Mouse (Mus musculus) gastrocnemius, adult 18-20 months (tissue): ENCODE measurements around the gene Psmd12. TPM values are rescaled to one million over a fixed set of nuclear protein-coding genes. Genes with fewer than 3 reads are reported as not detected.

ENCODE experiments used
- DNase-seq: peaks from one replicate; pipeline ENCODE4 v3.0.0; 2021; ENCODE audit warnings: low spot score
- total RNA-seq, 2 experiments: library from RNA; stranded (reverse); gene quantifications; 2 replicates each; pipeline ENCODE4 v1.2.3; 2021

The Psmd12 gene
- total RNA-seq, 2 experiments from 2014 or later, result 101 to 110 TPM

DNA sequence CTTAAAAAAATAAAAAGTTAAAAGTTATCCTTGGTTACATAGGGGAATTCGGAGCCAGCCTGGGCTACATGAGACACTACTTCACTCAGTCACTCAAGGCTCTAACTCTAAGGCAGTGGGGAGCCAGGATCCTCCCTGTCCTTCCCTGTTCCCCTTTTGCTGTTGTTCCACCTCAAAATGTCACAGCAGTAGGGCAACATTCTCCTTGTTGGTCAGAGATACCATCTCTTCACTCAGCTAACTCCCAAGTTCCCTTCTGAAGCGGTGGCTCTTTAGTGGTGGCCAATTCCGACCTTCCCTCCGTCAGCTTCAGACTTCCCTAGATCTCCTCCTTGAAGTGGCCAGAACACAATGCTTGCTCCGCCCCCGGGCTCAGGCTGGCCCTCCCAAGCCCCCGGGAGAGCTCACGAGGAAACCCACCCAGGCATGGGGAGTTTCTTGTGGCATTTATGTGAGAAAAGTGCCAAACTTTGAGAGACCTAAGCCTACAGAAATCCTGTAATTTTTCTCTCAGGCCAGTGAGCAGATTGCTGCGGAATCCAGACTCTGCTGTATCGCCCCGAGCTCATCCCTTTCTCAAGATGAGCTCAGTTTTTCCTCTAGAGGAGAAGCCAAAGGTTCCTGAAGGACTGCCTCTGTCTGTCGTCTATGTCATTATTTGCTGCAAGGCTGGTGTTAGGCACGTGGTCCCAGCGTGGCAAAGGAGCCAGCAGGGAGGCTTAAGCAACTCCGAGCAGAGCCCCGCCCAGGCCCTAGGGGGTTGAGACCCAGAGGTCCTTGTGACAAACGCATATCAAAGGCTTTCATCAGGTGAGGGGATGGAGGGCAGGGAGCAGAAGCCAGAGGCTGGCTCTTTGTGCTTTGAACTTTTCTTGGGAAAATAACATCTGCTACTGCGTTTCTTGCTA, 31.3 kb downstream of the Psmd12 start:
- DNase-seq, result peak; percentile 34

DNA sequence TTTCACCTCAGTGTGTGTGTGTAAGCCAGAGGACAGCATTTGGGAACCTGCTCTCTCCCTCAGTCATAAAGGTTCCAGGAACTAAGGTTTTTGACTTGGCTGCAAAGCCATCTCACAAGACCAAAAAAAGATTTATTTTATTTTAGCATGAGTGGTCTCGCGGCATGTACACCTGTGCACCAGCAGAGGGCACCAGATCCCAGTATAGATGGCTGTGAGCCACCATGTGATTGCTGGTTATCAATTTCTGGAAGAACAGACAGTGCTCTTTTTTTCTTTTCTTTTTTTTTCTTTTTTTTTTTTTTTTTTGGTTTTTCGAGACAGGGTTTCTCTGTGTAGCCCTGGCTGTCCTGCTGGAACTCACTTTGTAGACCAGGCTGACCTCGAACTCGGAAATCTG, 32.7 kb downstream of the Psmd12 start:
- peak; percentile 56 for DNase-seq

DNA sequence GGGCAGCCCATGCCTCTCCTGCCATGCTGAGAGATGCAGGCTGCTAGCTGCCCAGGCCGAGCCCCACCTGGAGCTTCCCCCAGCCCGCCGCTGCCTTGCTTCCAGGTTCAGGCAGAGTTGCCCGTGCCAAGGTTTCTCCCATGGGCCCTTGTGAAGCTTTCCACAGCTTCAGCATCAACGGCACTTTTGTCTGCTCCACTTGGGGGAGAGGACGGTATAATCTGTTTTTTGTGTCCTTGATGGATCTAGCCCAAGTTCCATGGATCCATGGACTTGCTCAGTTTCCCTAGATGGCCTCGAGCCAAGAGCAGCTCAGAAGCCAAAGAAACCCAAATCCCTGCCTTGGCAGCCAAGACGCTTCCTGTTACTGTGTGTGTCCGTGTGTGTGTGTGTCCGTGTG, 33.8 kb downstream of the Psmd12 start:
- DNase-seq, result no peak

DNA sequence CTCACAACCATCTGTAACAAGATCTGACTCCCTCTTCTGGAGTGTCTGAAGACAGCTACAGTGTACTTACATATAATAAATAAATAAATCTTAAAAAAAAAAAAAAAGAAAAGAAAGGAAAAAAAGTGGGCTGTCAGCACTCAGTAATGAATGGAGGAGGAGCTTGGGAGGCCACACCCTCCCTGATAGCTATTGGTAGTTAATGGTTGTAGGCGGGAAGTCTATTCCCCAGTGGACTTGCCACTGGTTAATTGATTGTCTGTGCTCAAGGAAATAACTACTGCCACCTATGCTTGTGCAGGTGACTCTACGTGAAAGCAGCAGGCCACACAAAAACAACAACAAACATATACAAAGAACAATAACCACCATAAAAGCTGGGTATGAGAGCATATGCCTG, 37.1 kb downstream of the Psmd12 start:
- DNase-seq, result no peak

- no peak for DNase-seq
Measured at GRCm38 (mm10) chr11:107518645-107519429, 39.6 kb downstream of the Psmd12 start.

DNA sequence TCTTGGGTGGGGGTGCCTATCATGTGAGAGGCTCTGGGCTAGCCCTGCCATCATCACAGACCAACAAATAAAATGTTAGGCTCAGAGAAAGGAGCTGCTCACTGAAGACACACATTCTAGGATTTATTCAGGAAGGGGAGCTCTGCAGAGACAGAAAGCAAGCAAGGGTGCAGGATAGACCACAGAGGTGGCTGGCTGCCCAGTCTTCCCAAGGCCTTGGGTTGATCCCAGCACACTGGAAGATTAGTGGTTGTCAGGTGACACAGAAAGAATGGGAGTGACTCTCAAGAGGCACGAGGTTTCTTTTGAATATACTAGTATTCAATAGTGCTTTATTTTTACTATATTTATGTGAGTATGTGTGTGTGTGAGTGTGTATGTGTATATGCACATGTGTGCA, 41.9 kb downstream of the Psmd12 start:
- DNase-seq, result no peak

GRCm38 (mm10) chr11:107524966-107525365, 45.7 kb downstream of the Psmd12 start:
- DNase-seq, result no peak

DNA sequence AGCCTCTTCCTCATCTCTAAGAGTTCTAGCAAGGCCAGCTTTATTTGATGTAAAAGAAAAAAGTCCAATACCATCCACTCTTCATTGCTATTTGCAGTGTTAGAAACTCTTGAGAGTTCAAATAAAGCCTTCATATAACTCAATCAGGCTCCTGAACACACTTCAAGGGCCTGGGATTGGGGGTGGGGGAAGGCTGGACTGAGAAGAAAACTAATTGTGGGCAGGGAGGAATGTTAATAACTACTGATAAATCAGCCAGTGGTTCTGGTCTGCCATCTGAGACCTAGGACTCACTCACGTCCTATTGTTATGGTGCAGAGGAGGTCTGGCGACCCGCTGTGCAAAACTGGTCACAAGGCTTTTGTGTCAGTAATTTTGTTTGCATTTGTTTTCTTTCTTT, 48.3 kb downstream of the Psmd12 start:
- DNase-seq, result no peak

GRCm38 (mm10) chr11:107529320-107529719, 50.0 kb downstream of the Psmd12 start:
- DNase-seq, result no peak

- DNase-seq, result no peak
Measured at GRCm38 (mm10) chr11:107531445-107531844, 52.2 kb downstream of the Psmd12 start.

DNA sequence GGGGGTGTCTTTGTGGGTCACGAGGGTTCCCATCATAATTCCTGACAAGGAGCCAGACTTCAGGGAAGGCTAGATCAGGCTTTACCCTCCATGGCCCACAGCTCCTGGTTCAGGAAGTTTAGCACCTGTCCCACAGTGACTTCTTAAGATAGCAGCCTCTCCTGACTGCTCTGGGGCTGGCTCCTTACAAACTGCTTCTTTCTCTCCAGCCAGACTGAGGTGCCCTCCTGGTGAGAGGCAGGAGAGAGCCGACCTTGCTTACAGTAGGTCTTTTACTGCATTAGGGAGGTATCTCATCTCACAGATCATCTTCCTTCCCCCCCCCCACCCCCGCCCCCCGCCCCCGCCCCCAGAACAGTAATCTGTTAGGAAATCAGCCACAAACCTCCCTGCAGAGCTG, 53.0 kb downstream of the Psmd12 start:
- no peak for DNase-seq

DNA sequence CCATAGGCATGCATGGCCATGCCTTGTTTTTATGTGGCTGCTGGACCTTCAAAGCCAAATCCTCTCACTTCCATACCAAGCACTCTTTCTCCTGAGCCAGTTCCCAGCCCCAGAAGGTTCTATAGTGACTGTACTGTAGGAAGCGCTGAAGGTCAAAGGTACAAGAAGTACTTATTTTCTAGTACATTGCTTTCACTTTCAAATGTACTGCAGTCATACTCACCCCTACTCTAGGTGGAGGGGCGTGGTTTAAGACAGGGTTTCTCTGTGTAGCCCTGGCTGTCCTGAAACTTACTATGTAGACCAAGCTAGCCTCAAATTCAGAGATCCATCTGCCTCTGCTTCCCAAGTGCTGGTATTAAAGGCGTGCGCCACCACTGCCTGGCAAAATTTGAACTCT, 59.7 kb downstream of the Psmd12 start:
- no peak for DNase-seq

DNA sequence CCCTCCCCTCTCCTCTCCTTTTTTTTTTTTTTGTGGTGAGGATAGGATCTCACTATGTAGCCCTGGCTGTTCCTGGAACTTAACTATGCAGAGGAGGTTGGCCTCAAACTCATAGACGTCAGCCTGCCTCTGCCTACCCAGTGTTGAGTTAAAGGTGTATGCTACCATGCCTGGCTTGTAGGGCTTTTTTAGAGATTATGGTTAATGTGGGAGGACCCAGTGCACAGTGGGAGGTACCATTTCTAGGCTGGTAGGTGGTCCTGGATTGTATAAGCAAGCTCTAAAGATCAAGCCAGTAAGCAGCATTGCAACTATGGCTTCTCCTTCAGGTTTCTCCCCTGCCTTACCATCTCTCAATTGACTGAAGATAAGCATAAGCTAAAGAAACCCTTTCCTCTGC, 61.1 kb downstream of the Psmd12 start:
- DNase-seq, result no peak

DNA sequence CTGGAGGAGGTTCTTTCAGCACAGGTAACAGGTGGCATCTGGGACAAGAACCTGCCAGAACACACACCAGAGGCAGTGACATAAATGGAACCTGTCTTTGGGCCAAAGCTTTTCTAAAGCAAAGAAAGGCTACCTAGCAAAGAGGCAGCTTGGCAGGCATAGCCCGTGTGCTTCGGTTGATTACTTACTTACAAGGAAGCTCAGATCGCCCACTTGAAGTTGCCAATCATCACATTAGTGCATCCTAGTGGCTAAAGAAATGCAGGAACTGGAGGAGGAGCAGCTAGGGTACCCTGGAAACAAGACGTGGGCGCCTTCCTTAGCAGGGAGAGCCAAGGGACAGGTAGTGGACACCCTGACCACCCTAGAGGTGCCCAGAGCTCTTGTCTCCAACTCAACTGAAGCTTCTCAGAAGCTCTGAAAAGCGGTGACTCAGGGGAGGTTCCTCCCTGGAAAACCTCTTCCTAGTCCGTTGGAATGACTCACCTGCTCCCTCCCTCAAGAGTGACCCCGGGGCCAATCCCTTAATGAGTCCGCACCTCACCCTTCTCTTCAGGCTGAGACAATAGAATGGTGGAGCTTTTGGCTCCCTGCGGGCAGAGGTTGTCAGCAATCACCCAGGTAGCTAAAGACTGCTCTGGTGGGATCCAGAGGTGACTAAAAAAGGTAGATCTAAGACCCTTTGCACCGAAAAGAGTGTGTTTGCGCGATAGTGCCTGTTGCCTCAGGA, 66.6 kb downstream of the Psmd12 start:
- no peak for DNase-seq

- no peak for DNase-seq
Measured at GRCm38 (mm10) chr11:107546667-107547301, 67.5 kb downstream of the Psmd12 start.

DNA sequence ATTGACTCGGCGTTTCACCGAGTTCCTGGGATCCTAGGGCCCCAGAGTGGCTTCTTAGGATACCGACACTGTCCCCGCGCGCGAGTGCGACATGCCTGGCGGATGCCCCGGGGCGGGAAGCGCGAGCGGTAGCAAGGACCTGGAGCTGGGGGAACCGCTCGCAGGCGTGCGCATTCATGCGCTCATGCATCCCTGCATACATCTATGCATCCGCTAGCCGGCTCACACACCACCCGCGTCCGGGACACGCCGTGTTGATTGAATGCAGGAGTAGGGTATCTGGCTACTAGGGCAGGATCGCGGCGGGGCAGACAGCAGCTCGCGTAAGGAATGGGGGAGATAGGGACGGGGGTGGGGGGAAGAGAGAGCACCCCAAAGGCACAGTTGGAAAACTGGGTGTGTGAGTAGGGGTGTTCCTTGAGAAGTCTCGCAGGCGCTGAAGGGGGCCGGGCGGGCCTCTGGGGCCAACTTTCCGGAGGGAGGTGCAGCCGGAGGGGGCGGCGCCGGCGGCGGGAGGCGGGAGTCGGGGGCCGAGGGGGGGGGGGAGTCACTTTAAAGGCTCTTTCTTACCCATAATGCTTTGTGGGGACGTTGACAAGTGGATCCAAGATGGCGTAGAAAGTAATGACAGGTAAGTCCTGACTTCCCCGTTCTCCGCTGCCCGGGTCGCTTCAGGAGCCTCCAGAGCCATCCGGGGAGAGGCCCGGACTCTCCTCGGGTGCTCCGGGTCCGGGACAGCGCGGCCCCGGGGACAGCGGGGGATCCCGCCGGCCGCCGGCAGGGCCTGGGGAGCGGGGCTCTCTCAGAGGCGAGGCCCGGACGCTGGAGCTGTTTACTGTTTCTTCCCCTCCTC, 68.3 kb downstream of the Psmd12 start, which contains the start of gene Helz:
Gene Helz (plus strand): TSS at position 580 of the 853 bp plus-strand sequence.
- DNase-seq, result peak; percentile 48

GRCm38 (mm10) chr11:107548204-107548975, 69.1 kb downstream of the Psmd12 start:
- DNase-seq, result no peak
